Mouse (Mus musculus) forebrain, embryonic 10.5 days (tissue): ENCODE results near the gene Borcs8. TPM values are rescaled to one million over a fixed set of nuclear protein-coding genes. Genes with fewer than 3 reads are reported as not detected.

Experiments used
- DNase-seq: peaks from one replicate; pipeline ENCODE4 v3.0.0-alpha.2; 2017; ENCODE audit warnings: low spot score; ENCODE audit errors: extremely low spot score
- H3K27ac ChIP-seq: fragments of 300-500 bp; sonication (generic); 2 replicates; pipeline ENCODE4 v1.5.1; 2016; ENCODE audit warnings: mild to moderate bottlenecking
- H3K27me3 ChIP-seq: fragments of 300-500 bp; sonication (generic); 2 replicates; pipeline ENCODE4 v1.6.1; 2016; ENCODE audit warnings: mild to moderate bottlenecking; ENCODE audit not compliant: poor library complexity, severe bottlenecking
- H3K36me3 ChIP-seq: fragments of 300-500 bp; sonication (generic); replicated peaks from 2 replicates; pipeline ENCODE4 v1.6.1; 2016; ENCODE audit warnings: mild to moderate bottlenecking, moderate library complexity
- H3K4me1 ChIP-seq: fragments of 300-500 bp; sonication (generic); 2 replicates; pipeline ENCODE4 v1.6.1; 2016
- H3K4me3 ChIP-seq: fragments of 300-500 bp; sonication (generic); 2 replicates; pipeline ENCODE4 v1.5.1; 2016; ENCODE audit warnings: mild to moderate bottlenecking, moderate library complexity
- H3K9me3 ChIP-seq: fragments of 300-500 bp; sonication (generic); 2 replicates; pipeline ENCODE4 v1.6.1; 2016; ENCODE audit warnings: mild to moderate bottlenecking, moderate library complexity
- WGBS: fragments of 180-500 bp; shearing (Covaris S2); methylation state at CpG from one replicate; pipeline ENCODE4 v1.1.7; 2016; 5-methylcytosine and 5-hydroxymethylcytosine counted together
- polyA plus RNA-seq: library from polyadenylated mRNA; unstranded; fragments of >200 nt; fragmentation: Nextera tagmentation; extraction: Ambion mirVana; gene quantifications from 2 replicates; pipeline ENCODE4 v1.2.1, GENCODE M21; 2016

Gene Borcs8
- polyA plus RNA-seq: 38.5 and 41.6 TPM in 2 replicates

DNA sequence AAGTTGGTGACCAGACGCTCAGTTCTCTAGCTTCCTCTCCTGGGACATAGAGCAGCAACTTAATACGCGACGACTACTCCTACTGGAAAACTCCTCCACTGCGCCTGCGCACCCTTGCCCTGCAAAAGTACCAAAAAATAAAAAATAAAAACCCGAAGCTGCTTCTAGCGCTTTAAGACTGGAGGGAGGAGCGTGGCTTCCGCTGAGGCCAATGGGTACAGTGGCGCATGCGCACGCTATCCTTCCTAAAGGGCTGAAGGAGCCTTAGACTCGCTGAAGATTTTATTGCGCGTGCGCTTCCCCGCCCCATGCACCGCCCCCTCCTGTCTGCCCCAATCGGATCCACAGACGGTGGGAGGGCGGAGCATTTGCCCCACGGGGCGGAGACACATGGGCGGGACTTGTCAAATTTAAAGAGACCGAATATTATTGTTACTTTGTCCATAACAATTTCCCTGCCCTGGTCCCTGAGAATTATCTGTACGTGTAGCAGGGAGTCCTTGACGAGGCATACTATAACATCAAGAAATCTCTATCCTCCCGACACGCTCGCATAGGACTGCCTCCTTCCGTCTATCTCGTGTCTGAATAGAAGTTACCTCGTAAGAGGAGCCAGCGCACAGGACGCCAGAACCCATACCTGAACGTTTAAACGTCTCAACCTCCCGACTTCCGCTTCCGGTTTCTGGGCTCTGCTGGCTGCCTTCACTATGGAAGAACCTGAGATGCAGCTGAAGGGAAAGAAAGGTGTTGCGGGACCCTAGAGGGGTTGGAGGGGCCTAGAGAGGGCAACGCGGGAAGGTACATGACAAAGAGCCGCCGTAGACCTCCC lies at the start of gene Borcs8, which contains the start of the genes Rfxank and Mef2b:
Gene Borcs8, plus strand, starts transcription at position 474 of the 832 bp plus-strand sequence.
Gene Rfxank, minus strand, starts transcription at position 129 of the 832 bp plus-strand sequence.
Gene Mef2b, plus strand, starts transcription at position 686 of the 832 bp plus-strand sequence.
- H3K9me3 ChIP-seq: no peaks in the 10 kb centered on the region
- peak within 1 kb of the TSS; percentile 87 for H3K27ac ChIP-seq
- DNase-seq: peak; percentile 98
- H3K4me3 ChIP-seq: peak within 1 kb of the TSS; percentile 77
- no peaks in the 10 kb centered on the region for H3K27me3 ChIP-seq
- peaks cover 57% of the 10 kb centered on the region for H3K36me3 ChIP-seq
- peaks cover 23% of the 10 kb centered on the region for H3K4me1 ChIP-seq
- WGBS: under 1% methylated on average over 46 of the region's 46 CpGs

GRCm38 (mm10) chr8:70092786-70093185 lies 46.5 kb upstream of the Borcs8 start:
- Histone ChIP-seq H3K4me1 (peaks cover 20% of the 10 kb centered on the region), H3K36me3 (peaks cover 14% of the 10 kb centered on the region), H3K4me3 (no peak overlapping the region), H3K27ac (no peak overlapping the region), H3K27me3 (peaks cover 55% of the 10 kb centered on the region), H3K9me3 (peaks cover under 1% of the 10 kb centered on the region; the same call in 1 of the 2 replicates)
- no peak for DNase-seq
- WGBS: 71% methylated on average over 8 of the region's 8 CpGs

- H3K27ac ChIP-seq: no peak overlapping the region
- H3K36me3 ChIP-seq: peaks cover 21% of the 10 kb centered on the region
- 81% methylated on average over 8 of the region's 8 CpGs for WGBS
- DNase-seq: no peak
- H3K4me1 ChIP-seq: no peaks in the 10 kb centered on the region
- no peak overlapping the region for H3K4me3 ChIP-seq
- H3K9me3 ChIP-seq: peaks cover 4% of the 10 kb centered on the region; the same call in 1 of the 2 replicates
- H3K27me3 ChIP-seq: 0 out of 2 replicates have a peak, but pooled peaks cover 1% of the 10 kb centered on the region
Measured at GRCm38 (mm10) chr8:70099276-70099675, 40.0 kb upstream of the Borcs8 start.

DNA sequence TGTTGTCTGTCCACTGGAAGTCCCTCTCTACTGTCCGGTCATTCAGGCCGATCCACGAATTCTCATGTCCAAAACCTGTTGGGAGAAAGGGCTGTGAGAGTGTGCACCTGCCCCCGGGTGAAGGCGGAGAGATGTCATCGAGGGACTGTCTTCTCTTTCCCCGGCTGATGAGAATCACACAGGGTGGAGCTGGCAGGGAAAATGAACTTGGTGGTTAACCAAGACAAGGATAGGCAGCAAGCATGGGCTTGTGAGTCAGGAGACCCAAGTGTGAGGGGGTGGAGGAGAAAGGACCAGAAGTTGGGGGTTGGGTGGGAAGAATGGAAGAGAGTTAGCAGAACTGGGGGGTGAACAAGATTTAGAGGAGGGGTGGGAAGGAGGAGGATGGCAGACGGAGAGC lies 39.1 kb upstream of the Borcs8 start:
- H3K4me1 ChIP-seq: no peaks in the 10 kb centered on the region
- peaks cover 21% of the 10 kb centered on the region for H3K36me3 ChIP-seq
- no peak for DNase-seq
- peaks cover 4% of the 10 kb centered on the region; the same call in 1 of the 2 replicates for H3K9me3 ChIP-seq
- no peaks in the 10 kb centered on the region for H3K27me3 ChIP-seq
- no peak overlapping the region for H3K4me3 ChIP-seq
- H3K27ac ChIP-seq: no peak overlapping the region
- 91% methylated on average over 8 of the region's 8 CpGs for WGBS

- peaks cover 21% of the 10 kb centered on the region for H3K27me3 ChIP-seq
- WGBS: 30% methylated on average over 6 of the region's 6 CpGs
- H3K9me3 ChIP-seq: no peaks in the 10 kb centered on the region
- H3K36me3 ChIP-seq: no peaks in the 10 kb centered on the region; the same call in 1 of the 2 replicates
- DNase-seq: no peak
- H3K4me1 ChIP-seq: no peaks in the 10 kb centered on the region
- no peak overlapping the region for H3K27ac ChIP-seq
- no peak overlapping the region for H3K4me3 ChIP-seq
Measured at GRCm38 (mm10) chr8:70104506-70104905, 34.8 kb upstream of the Borcs8 start.

DNA sequence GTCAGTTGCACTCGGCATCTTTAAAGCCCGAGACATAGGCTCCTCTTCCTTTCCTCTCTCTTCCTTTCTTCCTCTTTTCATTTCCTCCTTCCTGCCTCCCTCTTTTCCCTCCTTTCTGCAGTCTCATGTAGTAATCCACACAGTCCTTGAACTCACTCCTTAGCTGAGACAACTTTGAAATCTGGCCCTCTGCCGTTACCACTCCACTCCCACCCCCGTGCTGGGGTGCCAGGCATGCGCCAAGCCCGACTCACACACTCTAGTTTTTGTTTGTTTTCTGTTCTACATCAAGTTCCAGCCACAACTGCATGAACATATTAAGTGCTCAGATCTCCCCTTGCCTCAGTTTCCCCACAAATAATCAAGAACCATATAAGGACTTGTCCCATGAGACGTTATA lies 34.4 kb upstream of the Borcs8 start:
- Histone ChIP-seq H3K27me3 (peaks cover 25% of the 10 kb centered on the region), H3K27ac (no peak overlapping the region), H3K36me3 (peaks cover 2% of the 10 kb centered on the region; the same call in 1 of the 2 replicates), H3K4me1 (no peaks in the 10 kb centered on the region), H3K4me3 (no peak overlapping the region), H3K9me3 (no peaks in the 10 kb centered on the region)
- 81% methylated on average over 7 of the region's 7 CpGs for WGBS
- DNase-seq: no peak

GRCm38 (mm10) chr8:70110451-70110850 lies 28.8 kb upstream of the Borcs8 start:
- DNase-seq: no peak
- H3K4me1 ChIP-seq: peaks cover 14% of the 10 kb centered on the region
- no peaks in the 10 kb centered on the region for H3K9me3 ChIP-seq
- WGBS: 100% methylated on average over 2 of the region's 2 CpGs
- H3K27me3 ChIP-seq: peaks cover 81% of the 10 kb centered on the region
- no peak overlapping the region for H3K27ac ChIP-seq
- H3K36me3 ChIP-seq: peaks cover 14% of the 10 kb centered on the region; the same call in 1 of the 2 replicates
- no peak overlapping the region for H3K4me3 ChIP-seq

GRCm38 (mm10) chr8:70111192-70111795 lies 28.0 kb upstream of the Borcs8 start:
- H3K36me3 ChIP-seq: peaks cover 14% of the 10 kb centered on the region; the same call in 1 of the 2 replicates
- no peak for DNase-seq
- H3K4me3 ChIP-seq: 0 out of 2 replicates have a peak overlapping the region, but pooled peaks have one; percentile 18
- H3K27me3 ChIP-seq: peaks cover 89% of the 10 kb centered on the region
- no peaks in the 10 kb centered on the region for H3K9me3 ChIP-seq
- WGBS: 54% methylated on average over 23 of the region's 23 CpGs
- peaks cover 14% of the 10 kb centered on the region for H3K4me1 ChIP-seq
- no peak overlapping the region for H3K27ac ChIP-seq

DNA sequence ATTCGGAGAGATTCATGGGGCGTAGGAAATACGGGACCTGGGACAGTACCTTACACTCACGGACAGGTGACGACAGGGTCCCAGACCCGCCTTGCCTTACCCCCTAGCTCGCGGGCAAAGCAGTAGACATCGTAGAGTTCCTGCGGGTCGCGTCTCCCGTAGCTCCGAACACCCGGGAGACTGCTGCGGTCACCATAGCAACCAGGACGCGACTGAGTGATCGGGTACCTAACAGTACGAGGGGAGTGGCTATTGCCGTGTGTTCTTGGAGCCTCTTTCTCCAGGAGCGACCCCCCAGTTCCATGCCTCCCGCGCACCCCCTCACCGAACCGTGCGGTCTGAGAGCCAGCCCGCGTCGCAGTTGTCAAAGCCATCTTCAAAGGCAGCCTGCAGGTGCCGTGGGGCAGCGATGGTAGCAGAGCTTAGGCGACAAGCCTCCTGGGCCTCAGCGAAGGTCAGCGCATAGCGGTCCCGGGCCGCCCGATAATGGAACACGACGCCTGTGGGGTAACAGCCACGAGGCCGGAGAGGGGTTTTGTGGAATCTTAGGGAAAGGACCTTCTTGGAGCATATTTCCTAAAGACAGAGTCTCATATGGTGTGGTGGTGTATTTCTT lies 26.8 kb upstream of the Borcs8 start:
- Histone ChIP-seq H3K4me1 (peaks cover 14% of the 10 kb centered on the region), H3K27me3 (peaks cover 97% of the 10 kb centered on the region), H3K36me3 (peaks cover 14% of the 10 kb centered on the region; the same call in 1 of the 2 replicates), H3K27ac (no peak overlapping the region), H3K4me3 (peak overlapping the region; percentile 22), H3K9me3 (no peaks in the 10 kb centered on the region)
- no peak for DNase-seq
- 7% methylated on average over 43 of the region's 43 CpGs for WGBS

DNA sequence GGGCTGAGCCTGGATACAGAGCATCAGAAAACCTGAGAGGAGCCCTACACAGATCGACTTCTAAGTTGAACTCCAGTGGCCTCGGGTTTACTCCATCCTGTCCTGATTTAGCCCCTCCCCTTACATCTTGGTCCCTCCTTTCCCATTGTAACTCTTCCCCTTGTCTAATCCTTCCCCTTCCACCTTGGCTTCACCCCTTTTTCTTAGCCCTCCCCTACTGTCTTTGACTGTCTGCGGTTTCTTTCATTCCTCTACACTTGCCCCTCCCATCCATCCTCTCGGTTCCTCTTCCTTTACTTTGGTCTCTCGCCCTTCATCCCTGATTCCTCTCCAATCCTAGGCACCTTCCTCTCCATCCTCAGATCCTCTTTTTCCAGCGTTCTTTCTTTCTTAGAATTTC lies 24.8 kb upstream of the Borcs8 start:
- 19% methylated on average over 6 of the region's 6 CpGs for WGBS
- H3K27me3 ChIP-seq: peaks cover 100% of the 10 kb centered on the region
- no peak for DNase-seq

DNA sequence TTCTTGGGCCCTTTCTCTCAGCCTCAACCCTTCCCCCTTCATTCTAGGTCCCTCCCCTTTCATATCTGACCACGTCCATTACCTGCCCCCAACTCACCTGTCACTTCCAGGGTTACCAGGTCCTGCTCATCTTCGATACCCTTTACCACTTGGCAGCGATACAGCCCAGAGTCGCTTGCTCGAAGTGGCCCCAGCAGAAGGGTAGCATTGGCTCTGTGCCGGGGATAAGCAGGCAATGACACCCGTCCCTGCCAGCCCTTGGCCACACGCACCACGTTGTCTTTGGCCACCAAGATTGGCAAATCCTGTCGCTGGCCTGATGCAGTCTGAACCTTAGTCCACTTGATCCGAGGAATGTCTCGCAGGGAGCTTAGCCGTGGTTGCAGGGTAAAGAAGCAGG lies 24.4 kb upstream of the Borcs8 start:
- H3K9me3 ChIP-seq: no peaks in the 10 kb centered on the region
- H3K4me1 ChIP-seq: peaks cover 35% of the 10 kb centered on the region
- H3K27me3 ChIP-seq: peaks cover 100% of the 10 kb centered on the region
- no peak overlapping the region for H3K4me3 ChIP-seq
- H3K27ac ChIP-seq: no peak overlapping the region
- no peak for DNase-seq
- peaks cover 12% of the 10 kb centered on the region; the same call in 1 of the 2 replicates for H3K36me3 ChIP-seq
- WGBS: 72% methylated on average over 13 of the region's 13 CpGs

More for the DNA sequence above, 24.8 kb upstream of the Borcs8 start:
- Histone ChIP-seq H3K36me3 (peaks cover 14% of the 10 kb centered on the region; the same call in 1 of the 2 replicates), H3K9me3 (no peaks in the 10 kb centered on the region), H3K27ac (no peak overlapping the region), H3K4me3 (no peak overlapping the region), H3K4me1 (peaks cover 31% of the 10 kb centered on the region)

GRCm38 (mm10) chr8:70117611-70118010 lies 21.7 kb upstream of the Borcs8 start:
- peak; percentile 33 for DNase-seq
- WGBS: 9% methylated on average over 9 of the region's 9 CpGs
- Histone ChIP-seq H3K27ac (no peak overlapping the region), H3K9me3 (no peaks in the 10 kb centered on the region), H3K4me1 (peaks cover 36% of the 10 kb centered on the region), H3K4me3 (no peak overlapping the region), H3K27me3 (peaks cover 97% of the 10 kb centered on the region), H3K36me3 (peaks cover 4% of the 10 kb centered on the region; the same call in 1 of the 2 replicates)
